Mouse (Mus musculus) brain, embryonic 14.5 days (tissue): ENCODE data around the gene Fcgr3.

ENCODE experiments used
- CTCF ChIP-seq: fragments of 200-500 bp; IDR thresholded peaks from 2 replicates; pipeline ENCODE4 v1.5.1; 2012; ENCODE audit warnings: inconsistent platforms, mild to moderate bottlenecking, moderate library complexity, borderline replicate concordance; ENCODE audit not compliant: insufficient read depth, insufficient read length; ENCODE audit errors: extremely low read depth
- POLR2A ChIP-seq: fragments of 200-500 bp; IDR thresholded peaks from 2 replicates; pipeline ENCODE4 v1.6.1; 2012; ENCODE audit warnings: mild to moderate bottlenecking, inconsistent platforms, borderline replicate concordance; ENCODE audit not compliant: poor library complexity, insufficient read depth, insufficient read length, severe bottlenecking; ENCODE audit errors: extremely low read depth

DNA sequence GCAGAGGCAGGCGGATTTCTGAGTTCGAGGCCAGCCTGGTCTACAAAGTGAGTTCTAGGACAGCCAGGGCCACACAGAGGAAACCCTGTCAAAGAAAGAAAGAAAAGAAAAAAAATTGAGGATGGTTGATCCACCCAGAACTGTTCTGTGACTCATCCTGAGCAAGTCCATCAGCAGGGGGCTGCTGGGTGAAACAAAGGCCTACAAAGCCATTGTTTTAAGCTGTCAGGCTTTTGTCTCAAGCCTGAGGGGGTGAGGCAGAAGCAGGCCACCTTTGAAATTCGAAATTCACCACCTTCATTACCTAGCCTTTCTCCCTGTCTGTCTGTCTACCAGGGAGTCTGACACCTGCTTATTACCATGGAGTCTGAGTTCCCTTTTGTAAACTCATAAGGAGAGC is 18.2 kb downstream of the Fcgr3 start:
- TF ChIP-seq CTCF (no peak), POLR2A (no peak)
